Mouse (Mus musculus): ENCODE measurements around the gene Fbp2. TPM values are rescaled to one million over a fixed set of nuclear protein-coding genes. Genes with fewer than 3 reads are reported as not detected.

Fbp2 gene
- polyA plus RNA-seq, 1 experiment from 2014 or later: 2.7 TPM

Other genes with a start within 250 kb of the Fbp2 start
- gene 6720489N17Rik, start 234.2 kb downstream of the Fbp2 start, polyA plus RNA-seq (2015; fragmentation: Nextera tagmentation; extraction: Ambion mirVana): 10.6 and 10.9 TPM in 2 replicates
- gene Platr25, start 97.7 kb downstream of the Fbp2 start, polyA plus RNA-seq (2015; fragmentation: Nextera tagmentation; extraction: Ambion mirVana): 26.6 and 30.3 TPM in 2 replicates
- gene Gm5141, start 72.6 kb downstream of the Fbp2 start, polyA plus RNA-seq (2015; fragmentation: Nextera tagmentation; extraction: Ambion mirVana): 9.7 and 13.3 TPM in 2 replicates
- gene Fbp1, start 29.9 kb upstream of the Fbp2 start, polyA plus RNA-seq (2015; fragmentation: Nextera tagmentation; extraction: Ambion mirVana): 1.4 and 1.5 TPM in 2 replicates
- gene 2010111I01Rik, start 106.5 kb upstream of the Fbp2 start, polyA plus RNA-seq (2015; fragmentation: Nextera tagmentation; extraction: Ambion mirVana): 240 and 248 TPM in 2 replicates